Mouse (Mus musculus): ENCODE data around the gene Lpar2. TPM values are rescaled to one million over a fixed set of nuclear protein-coding genes. Genes with fewer than 3 reads are reported as not detected.

Gene Lpar2
- total and polyA plus RNA-seq, 2 experiments from 2014 or later, result 0.63 to 5.4 TPM

DNA sequence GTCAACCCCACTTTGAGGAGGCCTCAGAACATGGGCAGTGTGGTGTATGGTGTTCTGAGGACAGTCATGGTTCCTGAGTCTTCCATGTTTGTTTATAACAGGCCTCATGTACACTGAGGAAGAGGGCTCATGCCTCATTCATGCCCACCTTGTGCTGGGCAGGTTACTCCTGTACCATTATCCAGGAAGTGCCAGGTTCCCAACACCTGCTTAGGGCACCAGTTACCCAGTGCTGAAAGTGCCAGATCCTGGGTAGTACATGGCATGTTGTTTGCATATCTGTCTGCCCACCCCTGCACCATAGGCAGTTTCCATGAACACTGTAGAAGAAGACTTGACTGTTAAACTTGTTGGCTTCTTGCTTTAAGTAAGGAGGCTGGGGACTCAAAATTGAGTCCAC, 20.0 kb upstream of the Lpar2 start:
- Histone ChIP-seq H3K9ac (replicated peaks; ENCODE audit: low read length, poor library complexity, severe bottlenecking) (no peak overlapping the region), H3K27me3 (ENCODE audit: insufficient read depth, low read length) (no peaks in the 10 kb centered on the region), H3K4me3 (ENCODE audit: low read depth, low read length) (no peak overlapping the region), H3K9me3 (ENCODE audit: low read length) (no peaks in the 10 kb centered on the region), H3K36me3 (ENCODE audit: insufficient read depth, low read length) (peaks cover 90% of the 10 kb centered on the region), H3K4me1 (ENCODE audit: insufficient read depth, low read length) (no peaks in the 10 kb centered on the region), H3K4me2 (ENCODE audit: low read depth, low read length, poor library complexity, severe bottlenecking) (no peak overlapping the region), H3K27ac (ENCODE audit: low read depth, low read length) (no peak overlapping the region)
- no peak for ATAC-seq (ENCODE audit: low FRiP score)
- no peak for DNase-seq (ENCODE audit: low spot score)
- no peak for TF ChIP-seq CTCF (IDR thresholded peaks at IDR 0.05)

DNA sequence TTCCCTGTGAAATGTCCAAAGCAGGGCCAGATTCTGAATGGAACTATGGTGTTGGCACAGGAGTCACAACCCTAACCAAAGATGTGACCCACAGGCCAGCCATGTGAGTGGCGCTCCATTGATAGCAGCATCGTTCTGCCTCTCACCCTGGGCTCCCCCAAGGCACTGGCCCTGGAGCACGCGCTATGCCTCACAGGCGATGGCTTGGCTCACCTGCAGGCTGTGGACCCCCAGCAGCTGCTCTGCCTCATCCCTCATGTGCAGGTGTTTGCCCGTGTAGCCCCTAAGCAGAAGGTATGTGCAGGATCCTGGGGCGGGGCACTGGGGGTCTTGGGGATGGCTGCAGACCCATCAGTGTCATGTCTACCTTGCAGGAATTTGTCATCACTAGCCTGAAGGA, 18.9 kb upstream of the Lpar2 start:
- Histone ChIP-seq H3K27ac (ENCODE audit: low read depth, low read length) (no peak overlapping the region), H3K9me3 (ENCODE audit: low read length) (no peaks in the 10 kb centered on the region), H3K4me1 (ENCODE audit: insufficient read depth, low read length) (no peaks in the 10 kb centered on the region), H3K27me3 (ENCODE audit: insufficient read depth, low read length) (no peaks in the 10 kb centered on the region), H3K36me3 (ENCODE audit: insufficient read depth, low read length) (peaks cover 85% of the 10 kb centered on the region), H3K4me3 (ENCODE audit: low read depth, low read length) (no peak overlapping the region), H3K4me2 (ENCODE audit: low read depth, low read length, poor library complexity, severe bottlenecking) (no peak overlapping the region), H3K9ac (replicated peaks; ENCODE audit: low read length, poor library complexity, severe bottlenecking) (no peak overlapping the region)
- TF ChIP-seq CTCF (IDR thresholded peaks at IDR 0.05), result no peak
- DNase-seq (ENCODE audit: low spot score) (no peak), ATAC-seq (ENCODE audit: low FRiP score) (no peak)
- WGBS, result 95% methylated on average over 7 of the region's 7 CpGs

DNA sequence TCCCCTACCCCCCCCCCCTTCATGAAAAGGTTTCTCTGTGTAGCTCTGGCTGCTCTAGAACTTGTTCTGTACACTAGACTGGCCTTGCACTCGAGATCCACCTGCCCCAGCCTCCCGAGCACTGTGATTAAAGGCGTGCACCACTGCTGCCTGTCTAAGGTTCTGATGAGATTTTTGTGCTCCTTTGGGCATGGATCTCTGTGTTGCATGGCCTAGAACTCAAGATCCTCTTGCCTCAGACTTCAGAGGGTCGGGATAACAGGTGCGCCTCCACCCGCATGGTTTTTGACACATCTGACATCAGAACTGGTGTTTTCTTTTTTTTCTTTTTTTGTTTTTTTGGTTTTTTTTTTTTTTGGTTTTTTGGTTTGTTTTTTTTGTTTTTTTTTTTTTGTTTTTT, 17.7 kb upstream of the Lpar2 start:
- no peak for TF ChIP-seq CTCF (IDR thresholded peaks at IDR 0.05)
- Histone ChIP-seq H3K36me3 (ENCODE audit: insufficient read depth, low read length) (peaks cover 73% of the 10 kb centered on the region), H3K4me3 (ENCODE audit: low read depth, low read length) (no peak overlapping the region), H3K4me1 (ENCODE audit: insufficient read depth, low read length) (no peaks in the 10 kb centered on the region), H3K9ac (replicated peaks; ENCODE audit: low read length, poor library complexity, severe bottlenecking) (no peak overlapping the region), H3K9me3 (ENCODE audit: low read length) (no peaks in the 10 kb centered on the region), H3K27me3 (ENCODE audit: insufficient read depth, low read length) (no peaks in the 10 kb centered on the region), H3K27ac (ENCODE audit: low read depth, low read length) (no peak overlapping the region), H3K4me2 (ENCODE audit: low read depth, low read length, poor library complexity, severe bottlenecking) (no peak overlapping the region)
- no peak for ATAC-seq (ENCODE audit: low FRiP score)
- DNase-seq (ENCODE audit: low spot score), result no peak
- 94% methylated on average over 6 of the region's 6 CpGs for WGBS

DNA sequence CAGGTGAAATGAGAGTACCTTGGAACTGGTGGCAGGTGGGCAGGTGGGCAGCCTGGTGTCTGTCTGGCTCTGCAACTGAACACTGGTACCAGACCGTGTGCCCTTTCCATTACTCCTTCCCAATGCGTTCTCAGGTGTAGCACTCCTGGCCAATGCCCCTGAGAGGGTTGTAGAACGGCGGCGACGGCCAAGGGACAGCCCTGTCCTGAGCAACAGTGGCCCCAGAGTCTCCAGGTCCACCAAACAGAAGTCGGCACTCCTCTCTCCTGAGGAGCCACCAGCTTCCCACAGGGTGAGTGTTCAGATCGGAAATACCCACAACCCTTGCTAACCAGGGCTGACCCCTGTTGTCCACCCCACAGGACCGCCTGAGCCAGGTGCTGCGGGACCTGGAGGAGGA, 17.1 kb upstream of the Lpar2 start:
- peaks cover 67% of the 10 kb centered on the region for H3K36me3 ChIP-seq (ENCODE audit: insufficient read depth, low read length)
- no peak overlapping the region for H3K9ac ChIP-seq (replicated peaks; ENCODE audit: low read length, poor library complexity, severe bottlenecking)
- peaks cover 5% of the 10 kb centered on the region; the same call in 1 of the 2 replicates for H3K4me1 ChIP-seq (ENCODE audit: insufficient read depth, low read length)
- no peak overlapping the region for H3K27ac ChIP-seq (ENCODE audit: low read depth, low read length)
- WGBS, result 96% methylated on average over 10 of the region's 10 CpGs
- no peaks in the 10 kb centered on the region for H3K27me3 ChIP-seq (ENCODE audit: insufficient read depth, low read length)
- DNase-seq (ENCODE audit: low spot score) (no peak), ATAC-seq (ENCODE audit: low FRiP score) (no peak)
- no peak for TF ChIP-seq CTCF (IDR thresholded peaks at IDR 0.05)
- H3K4me2 ChIP-seq (ENCODE audit: low read depth, low read length, poor library complexity, severe bottlenecking), result no peak overlapping the region
- H3K4me3 ChIP-seq (ENCODE audit: low read depth, low read length), result no peak overlapping the region
- no peaks in the 10 kb centered on the region for H3K9me3 ChIP-seq (ENCODE audit: low read length)

DNA sequence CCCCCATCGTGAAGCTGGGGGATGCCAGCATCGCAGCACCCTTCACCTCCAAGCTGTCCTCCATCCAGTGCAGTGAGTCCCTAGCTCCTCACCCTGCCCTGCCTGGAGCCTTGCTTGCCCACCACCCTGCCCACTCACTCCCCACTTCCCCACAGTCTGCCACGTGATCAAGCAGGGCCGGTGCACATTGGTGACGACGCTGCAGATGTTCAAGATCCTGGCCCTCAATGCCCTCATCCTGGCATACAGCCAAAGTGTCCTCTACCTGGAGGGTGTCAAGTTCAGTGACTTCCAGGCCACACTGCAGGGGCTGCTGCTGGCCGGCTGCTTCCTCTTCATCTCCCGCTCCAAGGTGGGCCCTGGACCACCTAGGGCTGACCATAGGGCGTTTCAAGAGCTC, 16.7 kb upstream of the Lpar2 start:
- Histone ChIP-seq H3K9ac (replicated peaks; ENCODE audit: low read length, poor library complexity, severe bottlenecking) (no peak overlapping the region), H3K4me3 (ENCODE audit: low read depth, low read length) (no peak overlapping the region), H3K27me3 (ENCODE audit: insufficient read depth, low read length) (no peaks in the 10 kb centered on the region), H3K4me1 (ENCODE audit: insufficient read depth, low read length) (peaks cover 6% of the 10 kb centered on the region; the same call in 1 of the 2 replicates), H3K9me3 (ENCODE audit: low read length) (no peaks in the 10 kb centered on the region), H3K27ac (ENCODE audit: low read depth, low read length) (no peak overlapping the region), H3K4me2 (ENCODE audit: low read depth, low read length, poor library complexity, severe bottlenecking) (no peak overlapping the region), H3K36me3 (ENCODE audit: insufficient read depth, low read length) (peaks cover 63% of the 10 kb centered on the region)
- TF ChIP-seq CTCF (IDR thresholded peaks at IDR 0.05), result no peak
- 93% methylated on average over 9 of the region's 9 CpGs for WGBS
- DNase-seq (ENCODE audit: low spot score) (no peak), ATAC-seq (ENCODE audit: low FRiP score) (no peak)

DNA sequence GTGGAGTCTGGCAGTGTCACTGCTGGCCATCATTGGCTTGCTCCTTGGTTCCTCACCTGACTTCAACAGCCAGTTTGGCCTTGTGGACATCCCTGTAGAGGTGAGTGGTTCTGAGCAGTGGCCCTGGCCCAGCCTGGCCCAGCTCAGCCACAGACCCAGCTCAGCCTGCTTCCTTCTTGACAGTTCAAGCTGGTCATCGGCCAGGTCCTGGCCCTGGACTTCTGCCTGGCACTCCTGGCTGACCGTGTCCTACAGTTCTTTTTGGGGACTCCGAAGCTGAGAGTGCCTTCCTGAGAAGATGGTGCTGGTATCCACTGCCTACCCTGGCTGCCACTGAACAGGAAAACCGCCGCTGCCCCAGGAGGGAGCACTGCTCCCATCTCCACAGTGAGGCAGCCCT, 15.0 kb upstream of the Lpar2 start:
- Histone ChIP-seq H3K9ac (replicated peaks; ENCODE audit: low read length, poor library complexity, severe bottlenecking) (no peak overlapping the region), H3K27ac (ENCODE audit: low read depth, low read length) (no peak overlapping the region), H3K4me2 (ENCODE audit: low read depth, low read length, poor library complexity, severe bottlenecking) (no peak overlapping the region), H3K27me3 (ENCODE audit: insufficient read depth, low read length) (no peaks in the 10 kb centered on the region), H3K4me3 (ENCODE audit: low read depth, low read length) (no peak overlapping the region), H3K9me3 (ENCODE audit: low read length) (no peaks in the 10 kb centered on the region), H3K36me3 (ENCODE audit: insufficient read depth, low read length) (peaks cover 61% of the 10 kb centered on the region), H3K4me1 (ENCODE audit: insufficient read depth, low read length) (peaks cover 6% of the 10 kb centered on the region; the same call in 1 of the 2 replicates)
- WGBS, result 98% methylated on average over 5 of the region's 5 CpGs
- DNase-seq (ENCODE audit: low spot score) (no peak), ATAC-seq (ENCODE audit: low FRiP score) (no peak)
- TF ChIP-seq CTCF (IDR thresholded peaks at IDR 0.05), result no peak
